Mouse (Mus musculus): ENCODE data around the gene Hormad1. TPM values are rescaled to one million over a fixed set of nuclear protein-coding genes. Genes with fewer than 3 reads are reported as not detected.
"Not testable (repeated sequence)": the region's sequence is repeated elsewhere in the genome, so short reads cannot be mapped to it uniquely, and the experiment has no call there.

Gene Hormad1
- polyA plus RNA-seq, 1 experiment from 2014 or later = not detected

DNA sequence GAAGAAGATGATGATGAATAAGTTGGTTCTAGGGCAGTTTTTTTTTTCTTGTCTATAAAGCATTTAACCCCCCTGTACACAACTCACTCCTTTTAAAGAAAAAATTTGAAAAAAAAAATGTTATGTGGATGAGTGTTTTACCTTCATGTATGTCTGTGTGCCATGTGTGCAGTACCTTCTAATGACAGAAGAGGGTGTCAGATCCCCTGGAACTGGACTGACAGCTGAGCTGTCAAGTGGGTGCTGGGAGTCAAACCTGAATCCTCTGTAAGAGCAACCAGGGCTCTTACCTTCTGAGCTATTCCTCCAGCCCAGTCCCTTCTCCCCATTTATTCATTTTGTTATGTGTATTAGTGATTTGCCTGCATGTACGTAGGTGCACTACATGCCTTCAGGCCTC lies 28.5 kb upstream of the Hormad1 start:
- no peak overlapping the region for H3K4me3 ChIP-seq (ENCODE audit: low read depth, low read length)
- no peaks in the 10 kb centered on the region for H3K36me3 ChIP-seq (ENCODE audit: insufficient read depth, low read length)
- no peaks in the 10 kb centered on the region for H3K27me3 ChIP-seq (replicated peaks; ENCODE audit: insufficient read depth, low read length)
- ATAC-seq = no peak
- H3K9ac ChIP-seq (replicated peaks; ENCODE audit: low read depth) = no peak overlapping the region
- DNase-seq (ENCODE audit: low spot score) = no peak
- H3K4me1 ChIP-seq (ENCODE audit: insufficient read depth, low read depth, low read length) = no peaks in the 10 kb centered on the region
- no peak overlapping the region for H3K27ac ChIP-seq (ENCODE audit: low read length)
- H3K4me2 ChIP-seq (replicated peaks; ENCODE audit: low read depth, low read length) = no peak overlapping the region
- 92% methylated on average over 1 of the region's 1 CpGs for WGBS
- no peaks in the 10 kb centered on the region for H3K9me3 ChIP-seq (ENCODE audit: low read length)
- TF ChIP-seq EP300 (IDR thresholded peaks at IDR 0.05) = no peak
- no peak for TF ChIP-seq CTCF (IDR thresholded peaks at IDR 0.05)

GRCm38 (mm10) chr3:95533364-95533763 lies 26.1 kb upstream of the Hormad1 start:
- 82% methylated on average over 5 of the region's 5 CpGs for WGBS
- H3K9me3 ChIP-seq (ENCODE audit: low read length) = no peaks in the 10 kb centered on the region

GRCm38 (mm10) chr3:95534927-95535326 lies 24.6 kb upstream of the Hormad1 start:
- H3K9me3 ChIP-seq (ENCODE audit: low read length) = no peaks in the 10 kb centered on the region
- H3K27ac ChIP-seq (ENCODE audit: low read length) = no peak overlapping the region
- H3K36me3 ChIP-seq (ENCODE audit: insufficient read depth, low read length) = no peaks in the 10 kb centered on the region
- no peak for ATAC-seq
- no peak for TF ChIP-seq EP300 (IDR thresholded peaks at IDR 0.05)
- TF ChIP-seq CTCF (IDR thresholded peaks at IDR 0.05) = peak; percentile 3; the same call in 1 of the 2 replicates
- DNase-seq (ENCODE audit: low spot score) = no peak
- no peak overlapping the region for H3K4me3 ChIP-seq (ENCODE audit: low read depth, low read length)
- no peak overlapping the region for H3K9ac ChIP-seq (replicated peaks; ENCODE audit: low read depth)
- no peaks in the 10 kb centered on the region for H3K27me3 ChIP-seq (replicated peaks; ENCODE audit: insufficient read depth, low read length)
- no peak overlapping the region for H3K4me2 ChIP-seq (replicated peaks; ENCODE audit: low read depth, low read length)
- H3K4me1 ChIP-seq (ENCODE audit: insufficient read depth, low read depth, low read length) = no peaks in the 10 kb centered on the region
- 59% methylated on average over 1 of the region's 1 CpGs for WGBS

More at GRCm38 (mm10) chr3:95533364-95533763, 26.1 kb upstream of the Hormad1 start:
- H3K4me1 ChIP-seq (ENCODE audit: insufficient read depth, low read depth, low read length) = no peaks in the 10 kb centered on the region
- no peak overlapping the region for H3K27ac ChIP-seq (ENCODE audit: low read length)
- no peak for TF ChIP-seq EP300 (IDR thresholded peaks at IDR 0.05)
- no peak for TF ChIP-seq CTCF (IDR thresholded peaks at IDR 0.05)
- no peaks in the 10 kb centered on the region for H3K27me3 ChIP-seq (replicated peaks; ENCODE audit: insufficient read depth, low read length)
- no peak for ATAC-seq
- no peak for DNase-seq (ENCODE audit: low spot score)
- no peak overlapping the region for H3K4me2 ChIP-seq (replicated peaks; ENCODE audit: low read depth, low read length)
- no peak overlapping the region for H3K4me3 ChIP-seq (ENCODE audit: low read depth, low read length)
- no peaks in the 10 kb centered on the region for H3K36me3 ChIP-seq (ENCODE audit: insufficient read depth, low read length)
- no peak overlapping the region for H3K9ac ChIP-seq (replicated peaks; ENCODE audit: low read depth)

- 77% methylated on average over 10 of the region's 10 CpGs for WGBS
- ATAC-seq (no peak), DNase-seq (ENCODE audit: low spot score) (no peak)
- H3K4me1 ChIP-seq (ENCODE audit: insufficient read depth, low read depth, low read length) = no peaks in the 10 kb centered on the region
- no peak overlapping the region for H3K27ac ChIP-seq (ENCODE audit: low read length)
- H3K36me3 ChIP-seq (ENCODE audit: insufficient read depth, low read length) = no peaks in the 10 kb centered on the region
- no peak overlapping the region for H3K4me3 ChIP-seq (ENCODE audit: low read depth, low read length)
- H3K4me2 ChIP-seq (replicated peaks; ENCODE audit: low read depth, low read length) = no peak overlapping the region
- no peaks in the 10 kb centered on the region for H3K27me3 ChIP-seq (replicated peaks; ENCODE audit: insufficient read depth, low read length)
- H3K9me3 ChIP-seq (ENCODE audit: low read length) = no peaks in the 10 kb centered on the region
- TF ChIP-seq CTCF (IDR thresholded peaks at IDR 0.05) (no peak), EP300 (IDR thresholded peaks at IDR 0.05) (no peak)
- H3K9ac ChIP-seq (replicated peaks; ENCODE audit: low read depth) = no peak overlapping the region
Measured at GRCm38 (mm10) chr3:95538936-95539335, 20.5 kb upstream of the Hormad1 start.

- DNase-seq (ENCODE audit: low spot score) = no peak
- Histone ChIP-seq H3K9me3 (ENCODE audit: low read length) (no peaks in the 10 kb centered on the region), H3K4me3 (ENCODE audit: low read depth, low read length) (no peak overlapping the region), H3K4me1 (ENCODE audit: insufficient read depth, low read depth, low read length) (no peaks in the 10 kb centered on the region), H3K36me3 (ENCODE audit: insufficient read depth, low read length) (no peaks in the 10 kb centered on the region), H3K27me3 (replicated peaks; ENCODE audit: insufficient read depth, low read length) (no peaks in the 10 kb centered on the region), H3K9ac (replicated peaks; ENCODE audit: low read depth) (no peak overlapping the region), H3K4me2 (replicated peaks; ENCODE audit: low read depth, low read length) (no peak overlapping the region), H3K27ac (ENCODE audit: low read length) (no peak overlapping the region)
- TF ChIP-seq CTCF (IDR thresholded peaks at IDR 0.05) = no peak
- TF ChIP-seq EP300 (IDR thresholded peaks at IDR 0.05) = no peak
- 89% methylated on average over 4 of the region's 4 CpGs for WGBS
- ATAC-seq = no peak
Measured at GRCm38 (mm10) chr3:95539837-95540236, 19.6 kb upstream of the Hormad1 start.

DNA sequence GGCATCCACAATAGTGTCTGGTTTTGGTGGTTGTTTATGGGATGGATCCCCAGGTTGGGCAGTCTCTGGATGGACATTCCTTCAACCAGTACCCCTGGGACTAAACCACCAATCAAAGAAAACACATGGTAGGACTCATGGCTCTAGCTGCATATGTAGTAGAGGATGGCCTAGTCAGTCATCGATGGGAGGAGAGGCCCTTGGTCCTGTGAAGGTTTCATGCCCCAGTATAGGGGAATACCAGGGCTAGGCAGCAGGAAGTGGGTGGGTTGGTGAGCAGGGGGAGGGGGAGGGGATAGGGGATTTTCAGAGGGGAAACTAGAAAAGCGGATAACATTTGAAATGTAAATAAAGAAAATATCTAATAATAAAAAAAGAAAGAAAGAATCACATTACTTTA lies 18.3 kb upstream of the Hormad1 start:
- H3K4me2 ChIP-seq (replicated peaks; ENCODE audit: low read depth, low read length); H3K27me3 ChIP-seq (replicated peaks; ENCODE audit: insufficient read depth, low read length); H3K4me3 ChIP-seq (ENCODE audit: low read depth, low read length); H3K9ac ChIP-seq (replicated peaks; ENCODE audit: low read depth); H3K36me3 ChIP-seq (ENCODE audit: insufficient read depth, low read length); H3K4me1 ChIP-seq (ENCODE audit: insufficient read depth, low read depth, low read length); DNase-seq (ENCODE audit: low spot score); H3K9me3 ChIP-seq (ENCODE audit: low read length); H3K27ac ChIP-seq (ENCODE audit: low read length); ATAC-seq: not testable (repeated sequence)
- WGBS = 52% methylated on average over 2 of the region's 2 CpGs

GRCm38 (mm10) chr3:95542171-95542570 lies 17.3 kb upstream of the Hormad1 start:
- H3K27ac ChIP-seq (ENCODE audit: low read length) = no peak overlapping the region
- no peaks in the 10 kb centered on the region for H3K27me3 ChIP-seq (replicated peaks; ENCODE audit: insufficient read depth, low read length)
- ATAC-seq (no peak), DNase-seq (ENCODE audit: low spot score) (no peak)
- no peak overlapping the region for H3K4me2 ChIP-seq (replicated peaks; ENCODE audit: low read depth, low read length)
- no peaks in the 10 kb centered on the region for H3K36me3 ChIP-seq (ENCODE audit: insufficient read depth, low read length)
- H3K9me3 ChIP-seq (ENCODE audit: low read length) = no peaks in the 10 kb centered on the region
- no peak overlapping the region for H3K9ac ChIP-seq (replicated peaks; ENCODE audit: low read depth)
- no peak overlapping the region for H3K4me3 ChIP-seq (ENCODE audit: low read depth, low read length)
- TF ChIP-seq EP300 (IDR thresholded peaks at IDR 0.05) = no peak
- no peak for TF ChIP-seq CTCF (IDR thresholded peaks at IDR 0.05)
- H3K4me1 ChIP-seq (ENCODE audit: insufficient read depth, low read depth, low read length) = no peaks in the 10 kb centered on the region
